Mouse (Mus musculus) thymus, adult 2 months (tissue): Measurements from ENCODE around the gene Ppp1r1a.

Experiments
- CTCF ChIP-seq: fragments of 200-500 bp; IDR thresholded peaks from 2 replicates; pipeline ENCODE4 v1.5.1; 2012; ENCODE audit warnings: mild to moderate bottlenecking, control low read depth, low read length, moderate library complexity, borderline replicate concordance; ENCODE audit not compliant: control insufficient read depth, poor library complexity, insufficient read depth; ENCODE audit errors: extremely low read depth
- POLR2A ChIP-seq: fragments of 200-500 bp; IDR thresholded peaks from 2 replicates; pipeline ENCODE4 v1.6.1; 2012; ENCODE audit warnings: mild to moderate bottlenecking, low read length, control low read depth, moderate library complexity; ENCODE audit not compliant: control insufficient read depth, poor library complexity, insufficient read depth; ENCODE audit errors: extremely low read depth

- TF ChIP-seq CTCF = no peak
- no peak for TF ChIP-seq POLR2A
These were observed 51.1 kb downstream of the Ppp1r1a start for GRCm38 (mm10) chr15:103486658-103487057.
